Mouse (Mus musculus) myocyte (in vitro differentiated cells): ENCODE results near the gene Rbm20. TPM values are rescaled to one million over a fixed set of nuclear protein-coding genes. Genes with fewer than 3 reads are reported as not detected.

ENCODE experiments used
- H3K27me3 ChIP-seq: one replicate; pipeline ENCODE4 v1.6.1; 2011; ENCODE audit not compliant: control insufficient read depth, insufficient read depth, insufficient read length
- H3K36me3 ChIP-seq: one replicate; pipeline ENCODE4 v1.6.1; 2011; ENCODE audit not compliant: control insufficient read depth, insufficient read depth
- H3K4me2 ChIP-seq: one replicate; pipeline ENCODE4 v1.6.1; 2011; ENCODE audit warnings: low read depth, control low read depth
- H3K4me3 ChIP-seq: one replicate; pipeline ENCODE4 v1.5.1; 2011; ENCODE audit warnings: mild to moderate bottlenecking, control low read depth, moderate library complexity
- H3K79me2 ChIP-seq: one replicate; pipeline ENCODE4 v1.6.1; 2011; ENCODE audit not compliant: control insufficient read depth, insufficient read depth
- H3ac ChIP-seq: one replicate; pipeline ENCODE4 v1.6.1; 2011; ENCODE audit not compliant: control insufficient read depth, insufficient read length
- CEBPB ChIP-seq: IDR thresholded peaks from 2 replicates; pipeline ENCODE4 v1.6.1; 2011; ENCODE audit warnings: mild to moderate bottlenecking, moderate library complexity; ENCODE audit not compliant: poor library complexity, insufficient read depth, severe bottlenecking
- E2F4 ChIP-seq: IDR thresholded peaks from one replicate; pipeline ENCODE4 v1.6.1; 2011; ENCODE audit warnings: mild to moderate bottlenecking, control low read depth, moderate library complexity; ENCODE audit not compliant: insufficient read depth
- MAX ChIP-seq: IDR thresholded peaks from one replicate; pipeline ENCODE4 v1.6.1; 2011; ENCODE audit warnings: low read depth, mild to moderate bottlenecking, control low read depth
- MYOD1 ChIP-seq, 3 experiments: IDR thresholded peaks; one replicate each; pipeline ENCODE4 v1.6.1; 2011; ENCODE audit warnings: control low read depth in 2 of 3, low read depth in 2 of 3, mild to moderate bottlenecking in 2 of 3, moderate library complexity in 1 of 3; ENCODE audit not compliant: insufficient read length in 2 of 3, control insufficient read depth in 1 of 3
- MYOG ChIP-seq, 3 experiments: IDR thresholded peaks; one replicate each; pipeline ENCODE4 v1.6.1; 2011; ENCODE audit warnings: control low read depth in 2 of 3, low read depth in 2 of 3, mild to moderate bottlenecking in 2 of 3; ENCODE audit not compliant: insufficient read length in 2 of 3, control insufficient read depth in 1 of 3, insufficient read depth in 1 of 3
- POLR2A ChIP-seq: IDR thresholded peaks from one replicate; pipeline ENCODE4 v1.6.1; 2011; ENCODE audit warnings: low read depth, mild to moderate bottlenecking, control low read depth, moderate library complexity; ENCODE audit not compliant: insufficient read length
- POLR2AphosphoS2 ChIP-seq: IDR thresholded peaks from one replicate; pipeline ENCODE4 v1.6.1; 2011; ENCODE audit warnings: low read depth, control low read depth; ENCODE audit not compliant: insufficient read length
- REST ChIP-seq: IDR thresholded peaks from one replicate; pipeline ENCODE4 v1.6.1; 2011; ENCODE audit warnings: mild to moderate bottlenecking, control low read depth, moderate library complexity; ENCODE audit not compliant: insufficient read depth, insufficient read length
- SRF ChIP-seq: IDR thresholded peaks from one replicate; pipeline ENCODE4 v1.6.1; 2011; ENCODE audit warnings: low read depth; ENCODE audit not compliant: control insufficient read depth, insufficient read length
- TCF12 ChIP-seq: IDR thresholded peaks from one replicate; pipeline ENCODE4 v1.6.1; 2011; ENCODE audit warnings: mild to moderate bottlenecking, control low read depth; ENCODE audit not compliant: poor library complexity, insufficient read depth, severe bottlenecking
- TCF3 ChIP-seq: IDR thresholded peaks from one replicate; pipeline ENCODE4 v1.6.1; 2011; ENCODE audit warnings: low read depth, control low read depth; ENCODE audit not compliant: insufficient read length
- USF1 ChIP-seq: IDR thresholded peaks from one replicate; pipeline ENCODE4 v1.6.1; 2011; ENCODE audit warnings: low read depth, mild to moderate bottlenecking, control low read depth, moderate library complexity
- polyA plus RNA-seq: library from polyadenylated mRNA; unstranded; fragments of >200 nt; fragmentation: generic; extraction: Trizol; gene quantifications from one replicate; pipeline ENCODE4 v1.2.1, GENCODE M21; 2012; ENCODE audit warnings: missing spikeins

Gene Rbm20
- polyA plus RNA-seq, 1 experiment, result 35.4 TPM

DNA sequence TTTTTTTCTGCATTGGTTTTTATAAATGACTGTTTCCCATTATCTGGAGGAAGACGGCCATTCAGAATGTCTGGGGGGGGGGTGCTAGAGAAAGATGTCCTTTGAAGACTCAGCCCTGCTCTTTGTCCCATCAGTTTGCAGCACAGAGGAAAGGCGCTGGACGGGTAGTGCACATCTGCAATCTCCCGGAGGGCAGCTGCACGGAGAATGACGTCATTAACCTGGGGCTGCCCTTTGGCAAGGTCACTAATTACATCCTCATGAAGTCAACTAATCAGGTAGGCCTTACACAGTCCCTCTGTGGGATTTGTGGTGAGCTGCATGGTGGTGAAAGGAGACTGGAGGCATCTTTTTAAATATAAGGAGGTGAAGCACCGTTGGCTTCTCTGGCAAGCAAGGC is 155.4 kb downstream of the Rbm20 start:
- Histone ChIP-seq H3K79me2 (no peaks in the 10 kb centered on the region), H3K36me3 (peaks cover 58% of the 10 kb centered on the region), H3K27me3 (no peaks in the 10 kb centered on the region), H3ac (no peak overlapping the region), H3K4me3 (no peak overlapping the region), H3K4me2 (no peak overlapping the region)
- no peak for TF ChIP-seq POLR2AphosphoS2
- no peak for TF ChIP-seq REST
- TF ChIP-seq USF1, result no peak
- no peak for TF ChIP-seq TCF3
- no peak for TF ChIP-seq CEBPB
- no peak for TF ChIP-seq E2F4
- TF ChIP-seq TCF12, result no peak
- TF ChIP-seq MYOD1 (IDR thresholded peaks at IDR 0.05; ENCODE audit: control insufficient read depth in 1 of 3, insufficient read length in 2 of 3, low read depth in 2 of 3), result no peak
- no peak for TF ChIP-seq MYOG (IDR thresholded peaks at IDR 0.05; ENCODE audit: control insufficient read depth in 1 of 3, insufficient read depth in 1 of 3, insufficient read length in 2 of 3, low read depth in 2 of 3)
- TF ChIP-seq SRF, result no peak
- no peak for TF ChIP-seq POLR2A
- no peak for TF ChIP-seq MAX

DNA sequence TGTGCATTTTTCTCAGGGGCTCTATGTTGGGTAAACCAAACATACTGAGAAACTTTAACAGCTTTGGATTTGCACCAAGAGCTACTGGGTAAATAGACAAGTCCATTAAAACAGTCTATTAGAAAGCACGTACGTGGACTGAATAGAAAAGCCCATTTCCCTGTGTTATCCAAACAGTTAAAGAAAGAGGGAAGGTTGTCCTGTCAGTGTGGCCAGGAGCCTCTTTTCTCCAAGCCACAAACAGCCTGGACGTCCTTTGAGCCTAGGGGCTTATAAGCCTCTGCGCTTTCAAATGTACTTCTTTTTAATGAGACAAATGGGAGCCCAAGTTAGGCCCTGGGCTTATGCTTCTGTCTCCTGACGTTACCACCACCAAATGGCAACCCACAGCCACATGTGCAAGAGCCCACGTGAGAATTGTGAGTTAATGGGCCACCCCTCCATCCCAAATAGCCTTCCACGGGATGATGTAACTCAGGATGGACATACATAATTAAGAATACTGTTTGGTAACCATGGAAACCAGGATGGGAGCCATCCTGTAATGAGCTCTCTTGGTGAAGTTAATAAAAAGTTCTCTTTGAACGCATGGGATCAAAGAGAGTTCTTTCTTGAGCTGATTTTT is 156.8 kb downstream of the Rbm20 start:
- H3K27me3 ChIP-seq, result no peaks in the 10 kb centered on the region
- no peak overlapping the region for H3ac ChIP-seq
- TF ChIP-seq MYOD1 (IDR thresholded peaks at IDR 0.05; ENCODE audit: control insufficient read depth in 1 of 3, insufficient read length in 2 of 3, low read depth in 2 of 3) (no peak), MAX (no peak), POLR2A (no peak), USF1 (no peak), E2F4 (no peak), TCF12 (no peak)
- H3K79me2 ChIP-seq, result no peaks in the 10 kb centered on the region
- no peak overlapping the region for H3K4me2 ChIP-seq
- peaks cover 49% of the 10 kb centered on the region for H3K36me3 ChIP-seq
- H3K4me3 ChIP-seq, result no peak overlapping the region

DNA sequence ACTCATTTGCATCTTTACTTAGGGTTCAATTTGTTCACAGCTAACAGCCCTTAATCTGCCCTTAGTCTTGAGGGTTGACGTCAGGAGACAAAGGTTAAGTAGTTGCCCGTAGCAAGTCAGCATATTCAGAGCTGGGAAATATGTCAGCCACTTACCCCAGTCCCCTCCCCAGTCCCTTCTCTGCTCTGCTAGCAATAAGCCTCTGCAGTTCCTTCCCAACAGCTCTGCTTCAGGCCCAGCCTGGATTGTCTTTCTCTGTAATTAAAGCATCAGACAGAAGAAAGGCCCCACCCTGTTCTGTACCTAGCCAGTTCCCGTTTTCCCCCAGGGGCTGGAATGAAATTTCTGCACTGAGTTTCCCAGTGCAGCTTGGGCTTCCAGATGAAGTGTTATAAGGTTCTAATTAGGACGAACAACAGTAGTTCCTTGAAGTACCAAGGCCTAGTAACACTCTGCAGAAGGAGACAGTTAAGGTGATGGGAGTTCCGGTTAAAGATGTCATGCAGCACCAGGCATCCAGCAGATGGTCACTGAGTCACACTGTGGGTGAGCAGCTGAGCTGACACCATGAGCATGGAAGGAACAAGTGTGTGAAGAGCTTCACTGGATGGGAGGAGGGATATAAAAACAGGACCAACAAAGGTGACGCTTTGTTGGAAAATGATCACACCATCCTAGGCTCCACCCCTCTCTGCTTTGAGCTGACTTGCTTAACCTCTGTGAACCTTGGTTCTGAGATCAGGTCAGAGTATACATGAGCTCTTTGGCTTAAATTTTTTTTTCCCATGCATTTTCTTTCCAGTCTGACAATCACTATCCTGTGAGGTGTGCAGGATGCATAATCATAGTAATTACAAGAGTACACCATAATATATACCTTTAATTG is 159.7 kb downstream of the Rbm20 start:
- Histone ChIP-seq H3K4me3 (no peak overlapping the region), H3ac (no peak overlapping the region), H3K27me3 (no peaks in the 10 kb centered on the region), H3K79me2 (no peaks in the 10 kb centered on the region), H3K4me2 (no peak overlapping the region), H3K36me3 (peaks cover 59% of the 10 kb centered on the region)
- TF ChIP-seq MAX (no peak), SRF (peak; percentile 29), USF1 (no peak), MYOG (IDR thresholded peaks at IDR 0.05; ENCODE audit: control insufficient read depth in 1 of 3, insufficient read depth in 1 of 3, insufficient read length in 2 of 3, low read depth in 2 of 3) (peak; percentile 74 to 96 (median 74)), MYOD1 (IDR thresholded peaks at IDR 0.05; ENCODE audit: control insufficient read depth in 1 of 3, insufficient read length in 2 of 3, low read depth in 2 of 3) (peak; percentile 33 to 94 (median 81)), REST (no peak), POLR2AphosphoS2 (peak; percentile 21), TCF12 (peak; percentile 31), TCF3 (peak; percentile 73), E2F4 (no peak), CEBPB (no peak), POLR2A (peak; percentile 12)

DNA sequence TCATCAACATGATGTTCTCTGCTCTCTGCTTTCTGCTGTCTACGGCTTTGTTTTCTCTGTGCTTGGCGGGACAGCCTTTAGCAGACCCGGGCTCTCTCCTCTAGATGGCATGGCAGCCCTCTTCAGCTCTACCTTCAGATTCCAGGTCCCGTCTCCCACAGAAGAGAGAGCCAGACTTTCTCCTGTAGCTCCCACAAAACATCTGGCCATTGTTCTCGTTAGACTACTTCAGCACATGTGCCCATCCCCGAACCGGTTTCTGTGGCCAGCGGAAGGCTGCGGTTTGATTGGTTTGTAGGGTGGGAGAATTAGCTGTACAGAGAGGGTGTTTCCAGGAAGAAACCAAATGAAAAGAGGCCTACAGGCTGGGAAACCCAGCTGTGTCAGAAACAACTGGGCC is 161.7 kb downstream of the Rbm20 start:
- no peaks in the 10 kb centered on the region for H3K79me2 ChIP-seq
- H3K36me3 ChIP-seq, result peaks cover 54% of the 10 kb centered on the region
- TF ChIP-seq REST (no peak), E2F4 (no peak), MYOG (IDR thresholded peaks at IDR 0.05; ENCODE audit: control insufficient read depth in 1 of 3, insufficient read depth in 1 of 3, insufficient read length in 2 of 3, low read depth in 2 of 3) (no peak), POLR2AphosphoS2 (no peak), TCF3 (no peak), POLR2A (no peak), TCF12 (no peak), SRF (no peak), CEBPB (no peak), MAX (no peak), MYOD1 (IDR thresholded peaks at IDR 0.05; ENCODE audit: control insufficient read depth in 1 of 3, insufficient read length in 2 of 3, low read depth in 2 of 3) (no peak), USF1 (no peak)
- H3K27me3 ChIP-seq, result no peaks in the 10 kb centered on the region
- no peak overlapping the region for H3K4me3 ChIP-seq
- no peak overlapping the region for H3ac ChIP-seq
- no peak overlapping the region for H3K4me2 ChIP-seq
